Mouse (Mus musculus) mesoderm, embryonic 11.5 days (tissue): ENCODE results near the gene Olfr305.
"Not testable (repeated sequence)": the region's sequence is repeated elsewhere in the genome, so short reads cannot be mapped to it uniquely, and the experiment has no call there.

Experiments used
- DNase-seq: peaks from one replicate; pipeline ENCODE4 v3.0.0-alpha.2; 2012; ENCODE audit warnings: low read depth, low spot score

The Olfr305 gene

DNA sequence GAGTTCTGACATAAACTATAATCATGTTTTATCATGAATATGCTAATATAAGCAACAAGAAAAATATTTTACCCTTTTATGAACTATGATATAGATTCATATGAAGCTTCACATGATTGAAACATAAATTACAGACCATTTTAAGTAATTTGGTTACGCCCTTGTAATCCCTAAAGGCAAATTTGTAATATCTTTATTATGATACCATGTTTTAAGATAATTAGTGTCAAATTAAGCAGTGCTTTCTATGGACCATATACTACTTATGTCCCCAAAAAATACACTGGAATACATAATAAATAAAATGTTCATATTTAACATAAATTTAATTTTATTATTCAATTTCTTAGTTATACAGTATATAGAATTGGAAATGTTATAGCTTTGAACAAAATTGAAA is at the start of gene Olfr305:
Gene Olfr305, minus strand, starts transcription at position 101 of the 400 bp plus-strand sequence.
- DNase-seq = no peak

DNA sequence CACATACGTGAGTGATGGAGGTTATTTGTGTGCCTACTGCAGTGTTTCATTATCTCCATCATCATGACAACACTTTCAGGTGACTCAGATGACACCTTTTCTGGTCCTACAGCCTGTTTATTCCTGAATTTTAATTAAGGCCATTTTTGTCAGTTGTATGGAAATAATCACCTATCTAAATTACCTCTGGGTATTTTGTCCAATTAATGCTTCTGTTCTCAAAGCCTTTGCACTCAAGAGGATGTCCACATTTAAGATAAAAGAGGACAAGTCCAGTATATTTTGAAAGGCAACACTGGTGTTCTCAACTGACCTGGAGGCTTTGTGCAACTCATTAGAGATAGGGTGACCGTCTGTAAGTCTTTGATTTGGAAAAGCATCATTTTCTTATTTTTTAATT is 36.8 kb upstream of the Olfr305 start, which contains the start of gene Olfr301:
Gene Olfr301, plus strand, starts transcription at position 301 of the 400 bp plus-strand sequence.
- DNase-seq = no peak

DNA sequence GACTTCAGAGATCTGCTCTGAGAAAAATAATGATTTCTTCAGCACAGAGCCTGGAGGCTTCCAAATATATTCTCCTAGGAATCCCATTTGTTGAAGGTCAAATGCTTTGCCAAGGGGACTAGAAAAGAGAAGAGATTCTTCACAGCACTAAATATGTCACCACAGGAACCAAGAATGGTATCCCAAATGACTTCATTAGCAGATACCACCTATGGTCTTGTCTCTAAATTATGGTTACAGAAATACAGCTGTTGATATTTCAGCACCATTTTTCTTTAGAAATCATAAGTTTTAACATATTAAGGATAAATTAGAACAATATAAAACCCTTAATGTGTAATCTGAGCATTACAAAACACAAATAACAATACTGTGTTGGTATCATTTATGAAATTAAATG is 31.0 kb upstream of the Olfr305 start, which contains the start of gene Olfr303:
Gene Olfr303, minus strand, starts transcription at position 101 of the 400 bp plus-strand sequence.
- no peak for DNase-seq

DNA sequence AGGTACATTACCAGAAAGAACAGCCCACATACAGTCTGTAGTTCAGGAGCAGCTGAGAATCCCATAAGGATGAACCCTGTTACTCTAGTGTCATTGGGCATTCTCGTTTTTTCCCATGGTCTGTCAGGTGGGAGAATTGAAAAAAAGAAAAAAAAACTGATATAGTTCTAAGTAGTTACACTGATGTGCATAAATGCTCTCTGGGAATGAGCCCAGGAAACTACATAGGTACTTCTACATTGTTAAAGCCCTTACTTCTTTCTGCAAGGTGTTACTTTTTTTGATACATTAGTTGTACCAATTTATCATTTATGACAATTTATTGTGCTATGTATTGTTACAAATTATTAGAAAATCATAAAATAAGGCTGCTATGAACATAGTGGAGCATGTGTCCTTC is 19.8 kb upstream of the Olfr305 start, which contains the start of gene Olfr304:
Gene Olfr304, minus strand, starts transcription at position 101 of the 400 bp plus-strand sequence.
- DNase-seq = no peak

GRCm38 (mm10) chr7:86385769-86386168 is 19.0 kb upstream of the Olfr305 start:
- DNase-seq = no peak

DNA sequence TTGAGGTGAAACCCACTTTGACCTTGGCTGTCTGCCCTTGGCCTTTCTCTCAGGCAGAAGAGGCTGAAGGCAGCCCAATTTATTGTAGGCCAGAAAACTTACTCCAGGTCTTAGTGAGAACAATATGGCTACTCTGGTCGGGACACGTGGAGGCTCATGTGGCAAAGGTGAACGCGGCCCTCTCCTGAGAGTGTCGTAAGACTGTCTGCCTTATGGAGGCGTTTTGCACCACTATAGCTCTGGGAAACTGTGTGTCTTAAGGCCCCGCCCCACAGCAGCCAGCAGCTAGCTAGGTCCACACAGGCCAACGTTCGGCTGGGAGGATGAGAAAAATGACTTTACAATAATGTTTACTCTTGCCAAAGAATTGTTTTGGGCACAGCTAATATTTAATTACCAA is 20.4 kb downstream of the Olfr305 start:
- DNase-seq = not testable (repeated sequence)

DNA sequence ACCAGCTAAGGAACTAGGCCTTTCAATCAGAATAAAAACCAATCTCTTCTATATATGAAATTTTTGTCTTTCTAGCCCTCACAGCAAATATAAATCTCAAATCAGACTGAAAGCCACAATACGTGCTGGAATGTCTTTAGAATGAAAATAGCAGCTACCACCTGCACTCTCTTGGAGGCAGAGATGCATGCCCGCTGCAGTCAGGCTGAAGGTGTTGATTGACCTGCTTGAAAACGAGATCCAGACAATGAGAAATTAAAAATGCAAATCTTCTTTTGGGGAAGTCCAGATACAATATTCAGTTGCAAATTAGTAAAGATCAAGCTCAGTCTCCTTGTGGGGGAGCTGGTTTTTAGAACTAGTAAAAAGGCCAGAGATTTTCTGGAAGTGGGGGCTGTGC is 22.5 kb downstream of the Olfr305 start:
- DNase-seq = no peak

GRCm38 (mm10) chr7:86342881-86343565 is 23.7 kb downstream of the Olfr305 start:
- DNase-seq = no peak

GRCm38 (mm10) chr7:86337486-86337885 is 29.2 kb downstream of the Olfr305 start, which contains the start of gene Olfr307:
TSS of gene Olfr307 (minus strand) at chr7:86337586.
- no peak for DNase-seq

DNA sequence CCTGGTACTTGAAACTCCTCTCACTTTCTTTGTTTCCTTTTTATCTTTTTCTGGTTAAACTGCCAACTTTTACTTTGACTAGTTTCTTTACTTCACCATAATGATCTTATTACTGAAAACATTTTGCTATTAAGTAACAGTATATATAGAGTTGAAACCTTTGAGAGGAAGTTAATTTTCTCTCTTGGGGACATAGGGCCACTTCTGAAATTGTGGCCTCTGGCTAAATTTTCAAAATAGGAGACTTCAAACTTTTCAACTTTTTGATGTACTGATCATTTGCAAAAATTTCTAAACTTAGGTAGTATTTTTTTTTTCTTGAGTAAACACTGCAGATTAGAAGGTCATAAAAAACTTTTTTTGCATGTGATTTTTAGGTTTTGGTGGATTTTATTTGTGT is 41.2 kb downstream of the Olfr305 start, which contains the start of gene Olfr308:
Gene Olfr308, minus strand, starts transcription at position 101 of the 400 bp plus-strand sequence.
- no peak for DNase-seq

GRCm38 (mm10) chr7:86321323-86321722 is 45.4 kb downstream of the Olfr305 start:
- DNase-seq = no peak

DNA sequence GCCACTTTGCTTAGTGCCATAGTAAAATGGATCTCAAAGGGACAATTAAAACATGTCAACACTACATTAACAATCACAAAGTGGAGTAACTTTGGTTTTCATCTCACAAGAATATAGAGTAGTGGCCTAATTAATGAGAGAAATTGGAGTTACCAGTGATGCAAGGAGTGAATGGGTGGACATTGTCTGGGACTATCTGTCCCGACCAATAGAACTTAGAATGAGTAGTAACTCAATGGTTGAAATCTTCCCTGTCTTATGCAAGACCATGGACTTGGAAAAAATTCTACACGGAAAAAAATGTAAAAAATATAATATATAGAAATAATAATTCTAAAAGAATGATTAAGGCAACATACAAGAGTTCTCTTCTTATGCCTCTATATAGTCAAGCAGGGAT is 53.1 kb downstream of the Olfr305 start, which contains the start of gene Olfr309:
Gene Olfr309, minus strand, starts transcription at position 101 of the 400 bp plus-strand sequence.
- no peak for DNase-seq
